Mouse (Mus musculus): ENCODE data around the gene Mmp17.

DNA sequence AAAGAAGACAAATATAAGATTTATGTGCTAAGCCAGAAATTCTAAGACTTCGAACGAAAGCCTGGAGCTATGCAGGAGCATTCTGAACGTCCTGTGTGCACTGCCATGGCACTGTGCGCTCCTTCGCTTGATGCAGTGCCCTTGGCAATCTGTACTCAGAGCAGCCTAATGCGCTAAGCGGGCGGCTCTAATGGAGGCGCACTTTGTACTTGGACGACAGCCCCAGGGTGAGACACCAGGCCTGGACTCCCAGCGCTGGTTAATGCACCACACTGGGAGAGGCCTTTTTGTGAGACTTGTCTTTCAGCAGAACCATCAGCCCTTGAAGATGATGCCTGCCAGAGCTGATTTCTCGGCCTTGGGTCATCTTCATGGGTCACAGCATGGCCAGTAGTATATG lies 34.3 kb upstream of the Mmp17 start:
- TF ChIP-seq CTCF (IDR thresholded peaks at IDR 0.05; ENCODE audit: low read depth) (no peak), EP300 (IDR thresholded peaks at IDR 0.05; ENCODE audit: low read depth) (no peak)

Measured in heart, postnatal 0 days (tissue).